Mouse (Mus musculus): ENCODE measurements around the gene Smn1. TPM values are rescaled to one million over a fixed set of nuclear protein-coding genes. Genes with fewer than 3 reads are reported as not detected.
A peak's percentile ranks its signal among the peaks of the same experiment; 100 is the strongest.
"Not testable (repeated sequence)": the region's sequence is repeated elsewhere in the genome, so short reads cannot be mapped to it uniquely, and the experiment has no call there.

The Smn1 gene
- polyA plus RNA-seq, 1 experiment from 2014 or later: 44.8 TPM

DNA sequence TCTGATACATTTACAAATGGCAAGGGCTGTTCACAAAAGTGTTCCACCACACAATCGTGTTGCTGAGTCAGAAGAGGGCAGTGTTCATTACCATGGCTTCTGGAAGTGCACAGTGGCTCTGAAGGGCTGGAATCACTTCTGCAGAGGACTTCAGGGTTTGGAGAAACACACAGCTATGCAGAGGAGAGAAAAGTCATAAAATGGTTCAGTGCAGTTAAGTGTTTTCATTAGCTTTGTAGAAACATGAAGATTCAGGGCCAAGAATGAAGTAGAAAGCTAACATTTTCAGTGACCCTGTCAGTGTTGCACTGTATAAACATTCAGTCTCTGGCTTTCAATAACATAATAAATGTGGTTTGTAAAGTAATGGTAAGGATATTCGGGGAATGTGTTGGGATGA, 41.7 kb downstream of the Smn1 start:
- H3K27ac ChIP-seq; H3K9ac ChIP-seq (ENCODE audit: low read depth, low read length); H3K4me2 ChIP-seq (ENCODE audit: low read length); H3K4me3 ChIP-seq (replicated peaks; ENCODE audit: low read depth, low read length); H3K4me1 ChIP-seq (replicated peaks; ENCODE audit: insufficient read depth, low read length); ATAC-seq (replicated peaks; ENCODE audit: low FRiP score, low read depth); H3K27me3 ChIP-seq (ENCODE audit: insufficient read depth, low read length); H3K9me3 ChIP-seq (replicated peaks; ENCODE audit: low read length); H3K36me3 ChIP-seq (ENCODE audit: insufficient read depth, low read length): not testable (repeated sequence)
- TF ChIP-seq CTCF (IDR thresholded peaks at IDR 0.05; ENCODE audit: low read depth): 0 out of 2 replicates have a peak, but pooled peaks have one; percentile 9
- peak; percentile 58 for DNase-seq (ENCODE audit: low spot score)
- WGBS: 27% methylated on average over 2 of the region's 2 CpGs

DNA sequence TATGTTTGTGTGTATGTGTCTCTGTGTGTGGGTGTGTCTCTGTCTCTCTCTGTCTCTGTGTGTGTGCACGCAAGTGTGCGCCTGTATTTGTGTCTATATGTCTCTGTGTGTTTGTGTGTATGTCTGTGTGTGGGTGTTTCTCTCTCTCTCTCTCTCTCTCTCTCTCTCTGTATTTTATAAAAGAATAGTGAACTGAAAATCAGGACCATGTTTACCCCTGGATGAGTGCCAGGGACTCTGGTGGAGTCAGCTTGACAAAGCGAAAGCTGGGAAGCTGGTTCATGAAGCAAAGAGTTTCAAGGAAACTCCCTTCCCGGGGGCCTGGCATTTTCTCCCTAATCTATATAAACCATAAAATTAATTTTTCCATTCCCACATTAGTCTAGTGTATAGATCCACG, 49.7 kb downstream of the Smn1 start:
- H3K4me3 ChIP-seq (replicated peaks; ENCODE audit: low read depth, low read length); H3K27me3 ChIP-seq (ENCODE audit: insufficient read depth, low read length); ATAC-seq (replicated peaks; ENCODE audit: low FRiP score, low read depth); H3K4me1 ChIP-seq (replicated peaks; ENCODE audit: insufficient read depth, low read length); H3K36me3 ChIP-seq (ENCODE audit: insufficient read depth, low read length); H3K9me3 ChIP-seq (replicated peaks; ENCODE audit: low read length); H3K9ac ChIP-seq (ENCODE audit: low read depth, low read length); H3K27ac ChIP-seq; H3K4me2 ChIP-seq (ENCODE audit: low read length); DNase-seq (ENCODE audit: low spot score): not testable (repeated sequence)
- 68% methylated on average over 3 of the region's 5 CpGs for WGBS

- not testable (repeated sequence) for H3K36me3 ChIP-seq (ENCODE audit: insufficient read depth, low read length); H3K27ac ChIP-seq; H3K9me3 ChIP-seq (replicated peaks; ENCODE audit: low read length); H3K4me3 ChIP-seq (replicated peaks; ENCODE audit: low read depth, low read length); ATAC-seq (replicated peaks; ENCODE audit: low FRiP score, low read depth); DNase-seq (ENCODE audit: low spot score); H3K9ac ChIP-seq (ENCODE audit: low read depth, low read length); H3K27me3 ChIP-seq (ENCODE audit: insufficient read depth, low read length); H3K4me2 ChIP-seq (ENCODE audit: low read length); H3K4me1 ChIP-seq (replicated peaks; ENCODE audit: insufficient read depth, low read length)
These were observed 58.5 kb downstream of the Smn1 start for GRCm38 (mm10) chr13:100183111-100183510.

Other genes starting within 250 kb of the Smn1 start
- 0.16 TPM in 1 of 2 replicates, not detected in the other for gene Cartpt, start 223.8 kb upstream of the Smn1 start, polyA plus RNA-seq (2015; fragmentation: Nextera tagmentation; extraction: Ambion mirVana)
- gene Mccc2, start 109.2 kb upstream of the Smn1 start, polyA plus RNA-seq (2015; fragmentation: Nextera tagmentation; extraction: Ambion mirVana): 73.4 and 77.8 TPM in 2 replicates
- 21.6 and 21.8 TPM in 2 replicates for gene Bdp1, start 20.8 kb upstream of the Smn1 start, polyA plus RNA-seq (2015; fragmentation: Nextera tagmentation; extraction: Ambion mirVana)
- 198 and 216 TPM in 2 replicates for gene Serf1, start 16.8 kb upstream of the Smn1 start, polyA plus RNA-seq (2015; fragmentation: Nextera tagmentation; extraction: Ambion mirVana)
- gene Naip2, start 77.2 kb downstream of the Smn1 start, polyA plus RNA-seq (2015; fragmentation: Nextera tagmentation; extraction: Ambion mirVana): 0.51 and 0.57 TPM in 2 replicates
- gene Naip5, start 121.5 kb downstream of the Smn1 start, polyA plus RNA-seq (2015; fragmentation: Nextera tagmentation; extraction: Ambion mirVana): 0.38 and 0.42 TPM in 2 replicates
- gene Naip6, start 192.8 kb downstream of the Smn1 start, polyA plus RNA-seq (2015; fragmentation: Nextera tagmentation; extraction: Ambion mirVana): 0.18 and 0.19 TPM in 2 replicates

All from kidney, postnatal 0 days (tissue).